Mouse (Mus musculus) ES-E14 (cell line): ENCODE data around the gene Ldb2. TPM values are rescaled to one million over a fixed set of nuclear protein-coding genes. Genes with fewer than 3 reads are reported as not detected.

Experiments
- DNase-seq: peaks from one replicate; pipeline ENCODE4 v3.0.0-alpha.2; 2013; ENCODE audit warnings: low read depth, low spot score
- H3K27ac ChIP-seq: 2 replicates; pipeline ENCODE4 v1.5.1; 2012; ENCODE audit warnings: low read depth, mild to moderate bottlenecking, low read length, moderate library complexity, mixed read lengths; ENCODE audit not compliant: poor library complexity, insufficient read depth, severe bottlenecking
- H3K36me3 ChIP-seq: 2 replicates; pipeline ENCODE4 v1.6.1; 2012; ENCODE audit warnings: mild to moderate bottlenecking, low read length, moderate library complexity, mixed read lengths; ENCODE audit not compliant: control insufficient read depth, poor library complexity, insufficient read depth, severe bottlenecking
- H3K4me1 ChIP-seq, 2 experiments: fragments of 150-350 bp in 1 of 2; sonication (generic) in 1 of 2; 2 replicates each; pipeline ENCODE4 v1.6.1; 2012; ENCODE audit warnings: low read length in 2 of 2, mild to moderate bottlenecking in 1 of 2, mixed read lengths in 1 of 2; ENCODE audit not compliant: control insufficient read depth in 2 of 2, insufficient read depth in 2 of 2, poor library complexity in 1 of 2
- H3K4me3 ChIP-seq, 2 experiments: fragments of 150-350 bp in 1 of 2; sonication (generic) in 1 of 2; 2 replicates each; pipeline ENCODE4 v1.5.1; 2012; ENCODE audit warnings: low read length in 2 of 2, low read depth in 1 of 2, mild to moderate bottlenecking in 1 of 2, mixed read lengths in 1 of 2; ENCODE audit not compliant: insufficient read depth in 1 of 2, poor library complexity in 1 of 2, severe bottlenecking in 1 of 2
- H3K9ac ChIP-seq: 2 replicates; pipeline ENCODE4 v1.6.1; 2012; ENCODE audit warnings: low read depth, mild to moderate bottlenecking, low read length, mixed read lengths; ENCODE audit not compliant: poor library complexity, insufficient read depth, severe bottlenecking
- H3K9me3 ChIP-seq: fragments of 150-350 bp; sonication (generic); 2 replicates; pipeline ENCODE4 v1.6.1; 2012; ENCODE audit warnings: low read depth, mild to moderate bottlenecking, low read length; ENCODE audit not compliant: control insufficient read depth, insufficient read depth
- CHD2 ChIP-seq: IDR thresholded peaks from 2 replicates; pipeline ENCODE4 v1.6.1; 2014; ENCODE audit warnings: mild to moderate bottlenecking, low read depth, low read length, inconsistent platforms
- HCFC1 ChIP-seq: IDR thresholded peaks from 2 replicates; pipeline ENCODE4 v1.6.1; 2012; ENCODE audit warnings: low read length, inconsistent platforms, borderline replicate concordance; ENCODE audit not compliant: insufficient read depth
- MAFK ChIP-seq: IDR thresholded peaks from 2 replicates; pipeline ENCODE4 v1.6.1; 2014; ENCODE audit warnings: mild to moderate bottlenecking, low read depth, low read length, inconsistent platforms; ENCODE audit not compliant: insufficient read depth
- ZC3H11A ChIP-seq: IDR thresholded peaks from 2 replicates; pipeline ENCODE4 v1.6.1; 2012; ENCODE audit warnings: low read depth, mild to moderate bottlenecking, inconsistent platforms, low read length, borderline replicate concordance
- ZNF384 ChIP-seq: IDR thresholded peaks from 2 replicates; pipeline ENCODE4 v1.6.1; 2012; ENCODE audit warnings: low read depth, low read length, inconsistent platforms
- in situ Hi-C, 2 experiments: fragments of 600-800 bp; cut with MboI; formaldehyde crosslinking; loops; one replicate each; pipeline ENCODE4 v1.15.1; 2025; ENCODE audit warnings: low sequenced_read_pairs in 2 of 2, inconsistent platforms in 1 of 2; ENCODE audit not compliant: unreplicated experiment in 2 of 2
- total RNA-seq: library from RNA; depleted of rRNA; stranded (reverse); fragments of 300-350 nt; gene quantifications from 2 replicates; pipeline ENCODE4 v1.2.3, GENCODE M21; 2012

Gene Ldb2
- total RNA-seq, 1 experiment: 0.40 TPM

DNA sequence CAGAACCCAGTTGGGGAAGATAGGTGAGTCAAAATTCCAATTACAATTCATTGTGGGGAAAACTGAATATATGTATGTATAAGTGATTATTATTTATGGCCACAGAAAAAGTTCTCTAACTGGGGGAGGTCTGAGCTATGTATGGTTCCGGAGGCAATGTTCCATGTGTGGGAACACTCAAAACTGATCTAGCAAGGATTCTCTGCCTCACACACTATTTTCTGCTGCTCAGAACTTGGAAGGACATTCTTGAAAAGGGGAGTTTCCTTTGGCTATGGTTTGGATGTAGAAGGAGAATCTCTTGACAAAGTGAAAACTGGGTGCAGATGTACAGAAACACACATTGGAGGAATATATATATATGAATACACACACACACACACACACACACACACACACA is 301.3 kb downstream of the Ldb2 start:
- no peak overlapping the region for H3K27ac ChIP-seq
- DNase-seq: no peak
- in situ Hi-C loops: no loop called here
- TF ChIP-seq ZNF384 (no peak), ZC3H11A (no peak), HCFC1 (no peak), MAFK (no peak), CHD2 (no peak)
- no peak overlapping the region for H3K9ac ChIP-seq
- H3K4me1 ChIP-seq: no peaks in the 10 kb centered on the region
- no peaks in the 10 kb centered on the region for H3K9me3 ChIP-seq
- H3K36me3 ChIP-seq: no peaks in the 10 kb centered on the region
- no peak overlapping the region for H3K4me3 ChIP-seq

DNA sequence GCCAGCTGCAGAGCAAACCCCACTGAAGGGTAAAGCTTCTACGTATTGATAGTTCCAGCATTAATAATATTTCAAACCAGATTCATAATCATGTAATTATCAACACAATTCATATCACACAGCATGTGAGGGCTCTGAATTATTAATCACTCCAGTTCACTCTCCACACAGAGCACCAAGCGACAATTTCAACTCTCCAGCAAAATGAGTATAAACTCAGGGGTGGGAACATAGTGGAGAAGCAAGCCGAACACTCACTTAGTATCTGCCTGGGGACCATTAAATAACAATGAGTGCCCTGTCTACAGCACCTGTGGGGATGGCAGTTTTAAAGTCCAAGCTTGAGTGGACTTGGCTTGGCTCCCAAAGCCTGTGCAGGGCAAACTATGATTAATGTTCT is 302.6 kb downstream of the Ldb2 start:
- no peaks in the 10 kb centered on the region for H3K9me3 ChIP-seq
- no peak overlapping the region for H3K27ac ChIP-seq
- DNase-seq: no peak
- in situ Hi-C loops: no loop called here
- TF ChIP-seq ZC3H11A: no peak
- no peak for TF ChIP-seq ZNF384
- TF ChIP-seq MAFK: no peak
- no peak for TF ChIP-seq HCFC1
- no peak for TF ChIP-seq CHD2
- H3K9ac ChIP-seq: no peak overlapping the region
- H3K36me3 ChIP-seq: no peaks in the 10 kb centered on the region
- H3K4me3 ChIP-seq: no peak overlapping the region
- H3K4me1 ChIP-seq: no peaks in the 10 kb centered on the region

DNA sequence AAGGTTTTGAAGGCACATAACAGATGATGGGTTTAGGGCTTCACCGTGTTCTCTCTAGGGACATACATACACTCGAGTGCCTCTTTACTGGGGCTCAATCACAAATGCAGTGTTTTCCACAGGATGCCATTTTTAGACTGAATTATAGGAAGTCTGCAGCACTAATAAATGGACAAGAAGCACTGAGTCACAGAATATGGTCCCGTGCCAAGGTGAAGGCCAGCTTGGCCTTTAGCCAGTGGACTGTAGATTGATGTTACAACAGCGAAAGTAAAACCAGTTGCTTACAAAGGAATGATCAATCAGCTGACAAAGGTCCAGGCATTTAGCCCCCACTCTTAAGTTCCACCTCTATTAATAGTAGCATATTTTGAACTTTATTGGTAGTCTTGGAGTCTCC is 304.4 kb downstream of the Ldb2 start:
- Histone ChIP-seq H3K9ac (no peak overlapping the region), H3K36me3 (no peaks in the 10 kb centered on the region), H3K27ac (no peak overlapping the region), H3K9me3 (no peaks in the 10 kb centered on the region), H3K4me1 (no peaks in the 10 kb centered on the region), H3K4me3 (no peak overlapping the region)
- in situ Hi-C loops: no loop called here
- DNase-seq: no peak
- no peak for TF ChIP-seq HCFC1
- no peak for TF ChIP-seq CHD2
- TF ChIP-seq ZC3H11A: no peak
- TF ChIP-seq ZNF384: no peak
- no peak for TF ChIP-seq MAFK

DNA sequence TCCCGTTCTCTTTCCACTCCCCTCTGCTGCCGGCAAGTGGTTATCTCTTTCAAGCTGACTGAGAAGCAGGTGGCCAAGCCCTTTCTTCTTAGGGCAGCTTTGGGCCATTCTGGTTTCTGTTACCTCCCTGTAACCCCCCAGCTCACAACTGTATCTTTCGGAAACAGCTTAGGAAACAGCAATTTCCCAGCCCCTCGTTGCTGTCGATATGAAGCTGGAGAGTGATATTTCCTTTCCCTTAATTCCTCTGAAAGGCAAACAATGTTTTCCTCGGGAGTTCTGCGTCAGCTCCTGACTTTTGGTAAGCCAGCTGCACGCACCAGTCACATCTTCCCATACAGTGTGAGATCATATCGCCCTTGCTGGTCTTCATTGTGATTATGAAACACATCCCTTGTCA is 305.3 kb downstream of the Ldb2 start:
- no peak overlapping the region for H3K27ac ChIP-seq
- H3K4me3 ChIP-seq: no peak overlapping the region
- TF ChIP-seq HCFC1 (no peak), ZC3H11A (no peak), ZNF384 (no peak), MAFK (no peak), CHD2 (no peak)
- no peaks in the 10 kb centered on the region for H3K4me1 ChIP-seq
- in situ Hi-C loops: no loop called here
- no peaks in the 10 kb centered on the region for H3K9me3 ChIP-seq
- no peak for DNase-seq
- H3K9ac ChIP-seq: no peak overlapping the region
- no peaks in the 10 kb centered on the region for H3K36me3 ChIP-seq

DNA sequence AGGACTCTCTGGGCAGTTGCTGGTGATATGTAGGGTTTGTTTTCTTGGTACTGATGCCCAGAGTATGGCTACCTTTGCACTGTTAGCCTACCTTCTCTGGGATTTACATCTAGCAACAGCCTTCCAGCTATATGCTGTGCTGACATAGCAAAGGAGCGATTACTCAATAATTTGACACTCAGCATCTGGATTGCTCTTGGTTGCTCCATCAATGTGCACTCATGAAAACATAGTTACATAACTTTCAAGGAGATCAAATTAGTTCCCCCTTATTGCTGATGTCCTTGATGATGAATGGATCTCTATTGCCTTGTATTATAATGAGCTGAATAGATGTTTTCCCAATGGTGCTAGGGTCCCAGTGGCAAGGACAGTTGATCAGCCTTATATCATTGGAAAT is 308.0 kb downstream of the Ldb2 start:
- TF ChIP-seq CHD2 (no peak), HCFC1 (no peak), MAFK (no peak), ZC3H11A (no peak), ZNF384 (no peak)
- no peaks in the 10 kb centered on the region for H3K36me3 ChIP-seq
- no peak overlapping the region for H3K9ac ChIP-seq
- H3K9me3 ChIP-seq: no peaks in the 10 kb centered on the region
- H3K4me1 ChIP-seq: no peaks in the 10 kb centered on the region
- no peak for DNase-seq
- in situ Hi-C loops: no loop called here
- H3K4me3 ChIP-seq: no peak overlapping the region
- no peak overlapping the region for H3K27ac ChIP-seq
